Mouse (Mus musculus): Measurements from ENCODE around the gene Kbtbd6.

GRCm38 (mm10) chr14:79490246-79490645 lies 38.6 kb downstream of the Kbtbd6 start:
- TF ChIP-seq EP300 (optimal IDR thresholded peaks at IDR 0.05), result no peak
- TF ChIP-seq CTCF (IDR thresholded peaks at IDR 0.05; ENCODE audit: low read depth), result no peak
